Mouse (Mus musculus) MEL (cell line): Measurements from ENCODE around the gene Tpst2.

ENCODE experiments used
- CTCF ChIP-seq, 3 experiments: IDR thresholded peaks in 2 of 3; conservative IDR thresholded peaks in 1 of 3; 2 replicates each; pipeline ENCODE4 v1.5.1; 2011 to 2012; ENCODE audit warnings: low read length in 3 of 3, low read depth in 2 of 3, mild to moderate bottlenecking in 2 of 3, improper control_type of control experiment in 1 of 3, inconsistent platforms in 1 of 3, mixed read lengths in 1 of 3, moderate library complexity in 1 of 3; ENCODE audit not compliant: control insufficient read depth in 1 of 3, insufficient read depth in 1 of 3, poor library complexity in 1 of 3, severe bottlenecking in 1 of 3
- EP300 ChIP-seq, 2 experiments: IDR thresholded peaks; 2 replicates each; pipeline ENCODE4 v1.6.1; 2011; ENCODE audit warnings: improper control_type of control experiment in 2 of 2, low read length in 2 of 2, low read depth in 1 of 2, mild to moderate bottlenecking in 1 of 2
- ETS1 ChIP-seq: IDR thresholded peaks from 2 replicates; pipeline ENCODE4 v1.6.1; 2012; ENCODE audit warnings: low read depth, mild to moderate bottlenecking, inconsistent platforms, low read length, improper control_type of control experiment, moderate library complexity
- GABPA ChIP-seq: IDR thresholded peaks from 2 replicates; pipeline ENCODE4 v1.6.1; 2012; ENCODE audit warnings: low read depth, mild to moderate bottlenecking, inconsistent platforms, low read length, improper control_type of control experiment, moderate library complexity
- GATA1 ChIP-seq: IDR thresholded peaks from 2 replicates; pipeline ENCODE4 v1.6.1; 2011; ENCODE audit warnings: low read depth, low read length, improper control_type of control experiment
- HCFC1 ChIP-seq: IDR thresholded peaks from 2 replicates; pipeline ENCODE4 v1.6.1; 2012; ENCODE audit warnings: low read depth, mild to moderate bottlenecking, inconsistent platforms, low read length, improper control_type of control experiment, moderate library complexity
- MAX ChIP-seq: IDR thresholded peaks from 2 replicates; pipeline ENCODE4 v1.6.1; 2011; ENCODE audit warnings: low read length, improper control_type of control experiment
- POLR2A ChIP-seq, 2 experiments: IDR thresholded peaks; 2 replicates each; pipeline ENCODE4 v1.6.1; 2011 to 2012; ENCODE audit warnings: low read length in 2 of 2, mild to moderate bottlenecking in 2 of 2, control low read depth in 1 of 2, improper control_type of control experiment in 1 of 2, low read depth in 1 of 2, moderate library complexity in 1 of 2; ENCODE audit not compliant: control insufficient read depth in 1 of 2, insufficient read depth in 1 of 2, poor library complexity in 1 of 2
- ZKSCAN1 ChIP-seq: IDR thresholded peaks from 2 replicates; pipeline ENCODE4 v1.6.1; 2012; ENCODE audit warnings: low read depth, mild to moderate bottlenecking, inconsistent platforms, low read length, improper control_type of control experiment, moderate library complexity

GRCm38 (mm10) chr5:112280151-112280550, 3.7 kb downstream of the Tpst2 start:
- TF ChIP-seq CTCF (IDR thresholded peaks at IDR 0.05 in 2 of 3, conservative IDR thresholded peaks at IDR 0.05 in 1 of 3; ENCODE audit: control insufficient read depth in 1 of 3, insufficient read depth in 1 of 3, low read depth in 2 of 3, low read length in 3 of 3, poor library complexity in 1 of 3, severe bottlenecking in 1 of 3) (no peak), GATA1 (no peak), EP300 (IDR thresholded peaks at IDR 0.05; ENCODE audit: low read depth in 1 of 2, low read length in 2 of 2) (peak in 1 of 2 experiments; percentile 15; a peak in 2 of 4 replicates), MAX (no peak), ETS1 (no peak), HCFC1 (no peak), ZKSCAN1 (no peak), GABPA (no peak), POLR2A (IDR thresholded peaks at IDR 0.05; ENCODE audit: control insufficient read depth in 1 of 2, insufficient read depth in 1 of 2, low read depth in 1 of 2, low read length in 2 of 2, poor library complexity in 1 of 2) (no peak)
